Mouse (Mus musculus) adrenal gland, postnatal 36 days (tissue): ENCODE results near the gene Capn11. TPM values are rescaled to one million over a fixed set of nuclear protein-coding genes. Genes with fewer than 3 reads are reported as not detected.
"Not testable (repeated sequence)": the region's sequence is repeated elsewhere in the genome, so short reads cannot be mapped to it uniquely, and the experiment has no call there.

Experiments used
- DNase-seq, 2 experiments: peaks; one replicate each; pipeline ENCODE4 v3.0.0; 2021; ENCODE audit warnings: mixed read lengths in 1 of 2
- total RNA-seq, 2 experiments: library from RNA; stranded (reverse); gene quantifications; 2 replicates each; pipeline ENCODE4 v1.2.3; 2021

Capn11 gene
- total RNA-seq, 2 experiments from 2014 or later: not detected

DNA sequence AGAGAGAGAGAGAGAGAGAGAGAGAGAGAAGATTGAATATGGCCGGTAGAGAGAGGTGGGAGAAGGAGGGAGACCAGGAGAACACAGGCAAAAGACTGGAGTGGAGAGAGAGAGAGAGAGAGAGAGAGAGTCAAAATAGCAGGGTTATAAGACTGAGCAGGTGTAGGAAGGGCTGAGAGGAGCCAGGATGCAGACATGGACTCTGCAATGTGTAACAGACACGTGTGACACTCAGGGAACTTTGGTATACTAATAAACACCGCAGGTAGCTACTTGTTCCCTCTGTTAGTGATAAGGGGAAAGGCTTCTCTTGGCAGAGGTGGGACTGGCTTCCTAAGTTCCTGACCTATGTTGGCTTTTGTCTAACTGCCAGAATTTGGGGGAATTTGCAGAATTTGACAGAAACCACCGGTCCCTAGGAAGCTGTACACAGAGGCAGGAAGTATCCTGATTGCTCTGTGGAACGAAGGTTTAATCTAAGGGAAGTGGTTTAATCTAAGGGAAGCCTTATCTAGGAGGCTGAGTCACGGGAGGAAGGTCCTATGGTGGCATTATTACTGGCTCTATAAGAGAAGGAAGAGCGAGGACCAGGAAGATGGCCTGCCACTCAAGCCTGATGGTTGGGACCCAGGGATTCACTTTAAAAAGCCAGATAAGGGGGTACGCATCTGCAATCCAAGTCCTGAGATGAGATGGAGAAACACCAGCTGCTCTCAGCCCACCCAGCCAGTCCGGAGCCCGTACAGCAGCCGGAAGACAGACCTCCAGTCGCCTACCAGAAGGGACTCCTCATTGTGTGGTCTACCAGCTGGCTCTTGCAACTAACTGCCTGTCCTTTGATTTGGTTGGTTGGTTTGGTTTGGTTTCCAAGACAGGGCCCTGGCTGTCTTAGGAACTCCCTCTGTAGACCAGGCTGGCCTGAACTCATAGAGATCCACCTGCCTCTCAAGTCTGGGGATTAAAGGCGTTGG is 30.0 kb downstream of the Capn11 start:
- no peak for DNase-seq

DNA sequence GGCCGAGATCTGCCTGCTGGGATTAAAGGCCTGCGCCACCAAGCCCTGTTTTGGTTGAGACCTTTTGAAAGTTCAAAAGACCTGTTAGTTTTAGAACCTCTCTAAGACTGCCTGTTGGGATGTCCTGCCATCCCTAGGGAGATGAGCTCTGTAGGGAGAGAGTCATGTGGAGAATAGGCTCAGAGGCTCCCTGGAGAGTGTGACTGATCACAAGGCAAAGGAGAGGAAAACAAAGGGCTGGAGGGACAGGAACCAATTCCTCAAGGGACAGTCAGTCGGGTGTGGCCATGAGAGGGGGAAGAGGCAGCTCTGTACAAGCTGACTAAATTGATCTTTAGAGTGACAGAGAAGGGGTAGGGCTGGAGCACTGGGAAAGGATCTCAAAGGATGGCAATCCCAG is 31.0 kb downstream of the Capn11 start:
- no peak for DNase-seq

DNA sequence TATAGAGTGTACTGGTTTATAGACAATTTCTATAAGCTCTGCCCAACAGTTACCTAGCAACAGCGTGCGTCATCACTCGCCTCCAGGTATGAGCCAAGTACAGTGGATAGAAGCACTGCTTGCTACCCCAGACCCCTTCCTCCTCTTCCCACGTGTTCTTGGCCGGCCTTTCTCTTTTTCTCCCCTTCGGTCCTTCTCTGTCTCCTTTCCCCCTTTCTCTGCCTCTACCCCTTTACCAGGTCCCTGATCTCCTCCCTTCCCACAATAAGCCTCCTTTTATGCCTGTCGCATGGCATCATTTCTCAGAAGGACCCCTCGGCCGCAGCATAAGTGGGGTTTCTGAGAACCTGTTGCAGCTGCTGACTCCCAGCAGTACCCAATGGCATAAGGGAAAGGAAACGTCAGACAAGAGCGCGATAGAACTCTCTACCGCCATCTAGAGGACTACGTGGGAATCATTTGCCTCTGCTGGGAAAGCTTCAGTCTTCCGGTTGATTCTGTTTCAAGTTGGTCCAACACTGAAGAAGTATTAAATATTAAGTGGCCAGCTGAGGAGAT is 32.5 kb downstream of the Capn11 start:
- DNase-seq: peak; percentile 58 to 73

DNA sequence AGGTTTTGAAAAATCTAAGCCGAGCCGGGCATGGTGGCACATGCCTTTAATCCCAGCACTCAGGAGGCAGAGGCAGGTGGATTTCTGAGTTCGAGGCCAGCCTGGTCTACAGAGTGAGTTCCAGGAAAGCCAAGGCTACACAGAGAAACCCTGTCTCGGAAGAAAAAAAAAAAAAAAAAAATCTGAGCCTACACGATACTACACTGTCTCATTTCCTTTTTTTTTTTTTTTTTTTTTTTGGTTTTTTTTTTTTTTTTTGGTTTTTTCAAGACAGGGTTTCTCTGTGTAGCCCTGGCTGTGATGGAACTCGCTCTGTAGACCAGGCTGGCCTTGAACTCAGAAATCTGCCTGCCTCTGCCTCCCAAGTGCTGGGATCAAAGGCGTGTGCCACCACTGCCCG is 35.7 kb downstream of the Capn11 start:
- DNase-seq: not testable (repeated sequence)

DNA sequence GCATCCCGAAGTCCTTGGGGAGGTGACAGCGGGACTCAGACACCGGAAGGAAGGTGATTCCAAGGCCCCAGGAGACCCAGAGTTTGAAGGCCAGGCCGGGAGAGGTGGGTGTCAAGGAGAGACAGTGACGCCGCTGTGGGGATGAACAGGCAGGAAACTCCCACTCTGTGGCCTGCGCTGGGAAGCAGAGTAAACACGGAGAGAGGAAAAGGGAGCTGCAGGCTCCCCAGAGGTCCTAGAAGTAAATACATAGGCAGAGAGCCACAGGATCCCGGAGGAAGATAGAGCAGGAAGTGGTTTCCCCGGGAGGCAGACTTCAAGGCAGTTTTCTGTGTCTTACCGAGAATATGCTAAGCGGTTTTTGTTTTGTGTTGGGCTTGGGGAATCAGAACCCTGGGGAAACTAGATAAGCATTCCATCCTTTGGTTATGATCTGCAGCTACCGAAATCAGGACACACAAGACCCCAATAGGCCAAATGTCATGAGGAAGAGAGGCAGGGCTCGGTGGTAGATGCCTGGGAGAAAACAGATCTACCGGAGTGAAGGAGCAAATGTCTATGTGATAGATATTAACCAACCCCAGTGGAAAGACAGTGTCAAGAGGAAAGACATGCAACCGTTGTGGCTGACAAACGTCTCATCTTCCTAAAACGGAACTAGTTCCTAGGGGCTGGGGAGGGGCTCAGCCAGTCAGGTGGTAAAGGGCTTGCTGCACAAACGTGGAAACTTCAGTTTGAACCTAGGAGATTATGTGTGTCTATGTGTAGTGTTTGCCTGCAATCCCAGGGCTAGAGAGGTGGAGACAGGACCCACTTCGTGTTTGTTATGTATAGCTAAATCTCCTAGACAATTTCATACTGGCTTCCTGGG is 39.5 kb downstream of the Capn11 start:
- DNase-seq: peak; percentile 53 to 54

DNA sequence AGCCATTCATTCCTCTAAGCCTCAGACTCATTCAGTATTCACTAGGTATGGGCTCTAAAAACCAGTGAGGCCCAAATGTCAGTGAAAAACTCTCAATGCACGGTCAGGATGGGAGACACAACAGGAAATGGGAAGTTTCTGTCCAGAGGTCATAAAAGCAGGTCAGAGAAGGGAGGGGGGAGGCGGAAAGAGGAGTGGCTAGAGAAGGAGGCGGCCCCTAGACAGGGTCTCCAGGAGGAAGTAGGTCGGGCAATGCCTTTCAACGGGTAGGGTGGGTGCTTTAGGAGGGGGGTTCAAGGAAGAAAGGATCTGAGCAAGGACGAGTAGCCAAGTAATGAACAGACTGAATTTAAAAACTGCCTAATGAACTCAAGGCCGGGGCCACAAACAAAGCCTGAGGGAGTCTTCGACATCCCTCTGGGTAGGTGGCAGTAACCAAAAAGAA is 40.2 kb downstream of the Capn11 start:
- DNase-seq: peak; percentile 42 to 72

DNA sequence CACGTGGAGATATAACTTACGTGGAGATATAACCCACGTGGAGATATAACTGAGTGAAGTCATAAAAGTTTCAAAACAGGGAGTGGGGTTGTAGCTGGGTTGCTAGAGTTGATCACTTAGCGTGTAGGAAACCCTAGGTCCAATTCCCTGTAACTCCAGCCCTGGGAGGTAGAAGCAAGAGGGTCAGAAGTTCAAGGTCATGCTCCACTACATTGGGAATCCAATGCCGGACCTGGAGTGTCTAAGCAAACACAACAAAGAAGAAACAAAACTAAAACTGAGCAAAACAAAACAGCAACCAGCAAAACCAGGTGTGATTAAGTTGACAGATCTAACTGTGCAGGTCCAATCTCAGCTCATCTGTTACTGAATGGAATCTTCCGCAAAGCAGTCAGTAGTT is 41.5 kb downstream of the Capn11 start:
- DNase-seq: no peak

DNA sequence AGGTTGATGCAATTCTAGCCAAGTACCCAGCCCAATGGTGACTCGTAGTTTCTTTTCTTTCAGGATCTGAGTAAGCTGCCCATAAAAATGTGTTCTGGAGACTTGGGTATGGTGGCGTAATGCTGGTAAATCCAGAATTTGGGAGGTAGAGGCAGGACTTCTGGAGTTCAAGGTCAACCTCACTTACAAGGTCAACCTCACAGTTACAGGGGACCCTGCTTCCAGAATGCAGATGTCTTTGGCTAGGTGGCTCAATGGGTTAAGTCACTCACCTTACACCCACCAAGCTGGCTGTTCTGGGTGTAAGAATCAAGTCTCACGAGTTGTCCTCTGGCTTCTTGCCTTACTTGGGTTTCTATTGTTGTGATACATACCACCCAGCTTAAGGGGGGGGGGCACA is 42.4 kb downstream of the Capn11 start:
- no peak for DNase-seq

DNA sequence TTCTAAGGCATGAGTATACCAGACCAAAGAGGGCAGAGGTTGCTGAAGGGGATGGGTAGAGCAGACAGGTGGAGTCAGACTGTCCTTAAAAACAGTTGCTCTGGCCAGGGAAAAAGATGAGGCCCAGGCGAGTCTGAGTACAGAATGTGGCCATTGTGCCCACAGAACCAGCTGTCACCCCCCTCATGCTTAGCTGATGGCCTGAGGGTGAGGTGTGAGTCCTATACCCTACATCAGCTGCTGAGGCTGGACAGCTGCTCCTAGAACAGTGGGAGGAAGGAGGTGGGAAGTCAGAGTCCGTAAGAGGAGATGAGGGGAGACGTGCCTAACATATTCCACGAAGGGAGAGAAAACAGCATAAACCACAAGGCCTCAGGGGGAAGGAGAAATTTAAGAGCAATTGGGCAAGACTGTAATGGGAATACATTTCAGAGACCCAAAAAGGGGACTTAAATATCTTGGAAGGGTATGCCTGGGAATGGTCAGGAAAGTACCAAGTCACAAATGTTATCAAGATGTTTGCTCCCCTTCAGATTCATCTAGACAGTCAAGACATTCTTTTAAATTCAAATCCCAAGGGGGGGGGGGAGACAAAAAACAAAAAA is 43.0 kb downstream of the Capn11 start:
- no peak for DNase-seq

DNA sequence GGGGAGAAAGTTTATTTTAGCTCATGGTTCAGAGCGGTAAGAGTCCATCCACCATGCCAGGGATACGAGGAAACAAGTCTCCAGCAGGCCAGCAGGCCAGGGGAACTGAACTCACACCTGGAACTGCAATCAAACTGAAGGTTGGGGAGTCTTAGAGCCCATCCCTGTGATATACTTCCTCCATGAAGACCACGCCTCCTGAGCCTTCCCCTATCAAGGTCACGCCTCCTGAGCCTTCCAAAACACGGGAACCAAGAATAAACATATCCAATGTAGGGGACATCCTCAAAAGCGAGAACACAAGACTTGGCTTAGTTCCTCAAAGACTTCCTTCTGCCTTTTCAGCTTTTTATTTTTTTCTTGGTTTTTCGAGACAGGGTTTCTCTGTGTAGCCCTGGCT is 46.2 kb downstream of the Capn11 start:
- DNase-seq: no peak

DNA sequence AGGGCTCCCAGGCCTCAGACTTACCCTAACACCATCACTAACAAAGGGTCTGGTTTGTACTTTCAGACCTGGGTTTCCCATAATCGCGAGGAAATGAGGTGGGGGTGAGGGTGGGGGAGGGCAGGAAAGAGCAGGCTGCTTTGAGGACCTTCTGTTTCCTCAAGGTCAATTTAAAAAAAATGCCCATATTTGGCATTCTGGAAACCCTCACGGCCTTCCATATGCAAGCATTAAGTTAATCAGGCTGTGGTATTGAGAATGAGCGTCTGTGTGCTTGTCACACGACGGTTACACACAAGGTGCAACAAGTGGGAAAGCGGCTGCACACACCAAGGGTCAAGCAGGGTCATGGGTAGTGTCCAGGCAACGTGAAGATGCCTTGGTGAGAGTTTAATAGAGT is 47.1 kb downstream of the Capn11 start:
- DNase-seq: no peak

DNA sequence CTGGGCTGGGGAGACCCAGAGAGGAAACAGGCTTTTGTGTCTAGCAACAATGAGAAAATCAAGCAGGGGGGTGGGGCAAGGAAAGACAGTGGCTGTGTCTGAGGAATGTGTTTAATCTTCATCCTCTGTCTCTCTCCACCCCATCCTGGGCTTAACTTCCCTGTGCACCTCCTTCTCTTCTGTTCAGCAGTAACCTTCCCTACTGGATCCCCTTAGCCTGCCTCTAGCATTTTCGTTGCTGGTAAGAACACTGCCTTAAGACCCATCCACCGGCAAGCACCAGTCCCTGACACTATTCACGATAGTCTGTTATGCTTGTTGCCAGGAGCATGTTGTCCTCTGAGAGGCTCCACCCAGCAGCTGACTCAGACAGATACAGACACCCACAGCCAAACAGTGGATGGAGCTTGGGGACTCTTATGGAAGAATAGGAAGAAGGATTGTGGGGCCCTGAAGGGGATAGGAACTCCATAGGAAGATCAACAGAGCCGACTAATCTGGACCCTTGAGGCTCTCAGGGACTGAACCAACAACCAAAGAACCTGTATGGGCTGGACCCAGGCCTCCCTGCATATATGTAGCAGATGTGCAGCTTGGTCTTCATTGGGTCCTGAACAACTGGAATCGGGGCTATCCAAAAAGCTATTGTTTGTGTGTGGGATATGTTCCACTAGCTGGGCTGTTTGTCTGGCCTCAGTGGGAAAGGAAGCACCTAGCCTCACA is 48.8 kb downstream of the Capn11 start:
- DNase-seq: peak; percentile 38 to 48

DNA sequence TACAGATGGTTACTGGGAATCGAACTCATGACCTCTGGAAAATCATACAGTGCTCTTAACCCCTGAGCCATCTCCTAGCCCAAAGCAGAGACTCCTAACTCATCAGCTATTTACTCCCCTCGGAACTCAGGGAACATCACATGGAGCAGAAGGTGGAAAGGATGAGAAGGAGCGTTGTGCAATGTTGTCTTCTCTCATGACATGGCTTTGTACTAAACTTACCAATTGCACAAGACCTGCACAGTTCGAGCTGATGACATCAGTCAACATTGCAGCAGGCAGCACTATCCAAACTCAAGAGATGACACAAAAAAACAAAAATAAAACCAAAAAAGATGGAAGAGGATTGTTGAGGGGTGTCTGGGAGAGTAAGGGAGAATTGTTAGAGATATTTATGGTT is 50.7 kb downstream of the Capn11 start:
- no peak for DNase-seq

DNA sequence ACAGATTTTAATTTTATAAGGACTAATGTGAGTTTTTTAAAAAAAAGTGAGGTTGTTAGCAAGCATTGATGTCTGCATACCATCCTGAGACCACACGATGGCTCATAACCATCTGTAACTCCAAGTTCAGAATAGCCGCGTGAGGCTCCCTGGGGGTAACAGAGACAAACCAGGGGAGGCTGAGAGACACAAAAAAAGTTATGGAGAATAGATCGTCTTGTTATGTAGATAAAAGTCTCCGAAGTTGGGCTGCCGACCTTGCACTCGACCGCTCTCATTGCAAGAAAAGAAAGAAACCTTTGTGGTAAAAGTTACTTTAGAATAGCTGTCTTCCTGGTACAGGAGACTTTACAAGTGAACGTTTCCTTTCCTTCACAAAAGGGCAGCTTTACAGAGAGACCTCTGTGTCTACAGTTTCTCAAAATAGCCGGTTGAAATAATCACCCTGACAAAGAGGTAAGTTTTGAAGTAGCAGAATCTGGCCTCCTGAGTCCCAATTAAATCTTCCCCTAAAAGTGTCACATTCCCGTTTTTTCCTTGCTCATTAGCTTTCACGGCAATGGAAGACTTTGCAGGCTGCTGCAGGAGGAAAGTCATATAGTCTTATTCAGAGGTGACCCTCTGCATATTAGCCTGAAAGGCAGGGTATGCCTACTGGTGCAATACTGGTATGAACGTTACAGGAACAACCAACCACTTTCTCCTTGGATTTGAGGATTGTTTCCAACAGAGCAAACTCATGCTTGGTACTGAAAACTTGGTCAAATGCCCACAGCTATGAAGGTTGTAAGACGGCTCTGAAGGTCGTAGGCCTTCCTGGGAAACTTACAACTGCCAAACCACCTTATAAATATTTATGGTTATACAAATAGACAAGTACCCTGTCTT is 51.9 kb downstream of the Capn11 start:
- no peak for DNase-seq

DNA sequence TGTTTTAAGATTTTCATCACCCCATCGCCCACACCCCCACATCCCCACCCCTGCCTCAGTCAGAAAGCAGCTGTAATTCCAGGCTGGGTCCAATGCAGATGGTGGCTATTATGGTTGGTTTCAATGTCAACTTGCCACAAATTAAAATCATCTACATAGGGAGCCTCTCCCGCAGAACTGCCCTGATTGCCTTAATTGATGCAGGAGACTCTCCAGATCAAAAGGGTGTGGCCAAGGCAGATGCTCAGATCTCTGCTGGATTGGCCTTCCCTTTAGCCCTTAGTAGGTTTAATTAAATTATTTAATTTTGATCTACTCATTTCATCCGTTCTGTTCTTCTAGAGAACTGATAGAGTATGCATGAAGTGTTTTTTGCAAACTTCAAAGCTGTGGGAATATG is 56.1 kb downstream of the Capn11 start:
- DNase-seq: no peak

DNA sequence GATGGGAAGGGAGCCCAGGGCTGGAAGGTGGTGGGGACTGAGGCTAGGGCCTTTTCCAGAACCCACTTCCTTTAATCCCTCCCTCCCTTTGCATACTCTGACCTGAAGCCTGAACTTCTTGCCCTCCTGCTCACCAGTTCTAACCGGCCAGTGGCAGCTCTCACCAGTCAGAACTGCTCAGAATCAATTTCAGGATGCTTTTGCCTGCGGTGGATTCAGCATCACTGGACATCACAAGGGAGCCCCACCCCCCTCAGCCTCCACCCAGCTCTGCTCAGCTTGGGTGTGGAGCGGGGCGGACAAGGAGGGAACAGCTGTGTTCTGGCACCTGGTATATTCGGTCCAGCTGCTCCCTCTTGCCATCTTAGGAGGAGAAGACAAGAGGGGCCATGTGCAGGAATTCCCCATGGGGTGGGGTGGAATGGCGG is 57.2 kb downstream of the Capn11 start, which contains the start of gene Mymx:
TSS of gene Mymx (minus strand) at position 226 of the 428 bp plus-strand sequence.
- no peak for DNase-seq

DNA sequence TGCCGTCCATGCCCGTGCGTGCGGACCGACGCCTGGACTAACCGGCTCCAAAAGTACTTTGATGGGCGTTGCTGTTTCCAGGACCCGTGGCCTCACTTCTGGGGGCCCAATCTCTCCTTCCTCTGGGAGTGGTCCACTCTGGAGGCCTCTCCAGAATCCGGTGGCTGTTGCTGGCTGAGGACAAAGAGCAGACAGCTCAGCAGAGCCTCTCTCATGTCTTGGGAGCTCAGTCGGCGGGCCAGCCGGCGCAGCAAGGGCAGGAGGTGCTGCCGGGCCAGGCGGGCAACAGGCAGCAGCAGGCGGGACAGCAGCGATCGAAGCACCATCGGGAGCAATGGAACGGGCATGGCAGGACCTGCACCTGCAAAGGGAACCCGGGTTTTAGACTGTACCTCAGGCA is 57.8 kb downstream of the Capn11 start:
- no peak for DNase-seq

DNA sequence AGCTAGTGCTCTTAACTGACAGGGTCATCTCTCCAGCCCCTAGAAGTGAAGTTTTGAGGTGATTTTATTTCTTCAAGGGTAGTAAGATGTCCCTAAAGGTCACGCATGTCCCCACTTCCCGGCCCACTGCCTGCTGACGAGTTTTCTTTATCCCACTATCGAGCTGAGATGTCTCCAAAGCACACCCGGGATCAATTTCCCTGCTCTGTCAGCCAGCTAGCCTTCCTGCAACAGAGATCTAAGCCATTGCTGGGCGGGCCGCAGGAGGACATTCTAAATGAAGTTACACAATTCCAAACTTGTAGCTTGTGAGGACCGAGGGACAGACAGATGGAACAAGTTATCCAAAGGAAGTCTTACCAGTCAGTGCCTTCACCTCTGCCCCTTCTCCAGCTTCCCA is 58.9 kb downstream of the Capn11 start:
- no peak for DNase-seq

DNA sequence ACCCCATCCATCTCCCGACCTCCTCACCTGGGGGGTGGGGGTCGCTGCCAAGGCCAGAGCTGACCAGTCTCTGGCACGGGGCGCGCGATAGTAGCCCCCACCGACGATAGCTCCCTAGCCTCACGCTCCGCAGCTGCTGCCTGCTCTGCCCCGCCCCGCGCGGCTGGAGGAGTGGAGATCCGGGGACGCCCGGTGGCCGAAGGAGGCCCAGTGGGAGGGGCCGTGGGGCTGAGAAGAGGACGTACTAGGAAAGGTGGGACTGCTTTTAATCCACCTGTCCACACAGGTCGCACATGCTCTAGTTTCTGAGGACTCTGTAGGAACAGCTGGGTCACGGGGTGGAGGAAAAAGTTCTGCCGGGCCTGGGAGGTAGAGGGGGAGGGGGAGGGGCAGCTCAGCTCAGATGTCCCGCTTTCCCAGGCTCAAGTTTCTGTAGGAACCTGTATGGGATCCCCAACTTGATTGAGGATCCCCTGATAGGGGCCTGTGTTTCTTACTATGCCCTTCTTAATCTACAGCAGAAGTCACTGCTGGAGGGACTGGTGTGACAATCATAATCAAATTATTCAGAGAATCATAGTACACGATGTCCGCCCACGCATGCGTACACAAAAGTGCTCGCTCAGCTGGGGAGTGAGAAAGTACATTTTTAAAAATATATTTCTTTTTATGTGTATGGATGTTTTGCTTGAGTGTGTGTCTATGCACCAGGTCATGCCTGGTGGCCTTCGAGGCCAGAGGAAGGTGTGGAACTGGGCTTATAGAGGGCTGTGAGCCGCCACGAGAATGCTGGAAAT is 59.5 kb downstream of the Capn11 start, which contains the start of gene Slc29a1:
TSS of gene Slc29a1 (minus strand) at position 161 of the 797 bp plus-strand sequence.
- peak; percentile 84 to 89 for DNase-seq
